Mouse (Mus musculus): Measurements from ENCODE around the gene Usp53. TPM values are rescaled to one million over a fixed set of nuclear protein-coding genes. Genes with fewer than 3 reads are reported as not detected.

Gene Usp53
- total and polyA plus RNA-seq, 3 experiments = 0.03 to 0.08 TPM; not detected in 1

DNA sequence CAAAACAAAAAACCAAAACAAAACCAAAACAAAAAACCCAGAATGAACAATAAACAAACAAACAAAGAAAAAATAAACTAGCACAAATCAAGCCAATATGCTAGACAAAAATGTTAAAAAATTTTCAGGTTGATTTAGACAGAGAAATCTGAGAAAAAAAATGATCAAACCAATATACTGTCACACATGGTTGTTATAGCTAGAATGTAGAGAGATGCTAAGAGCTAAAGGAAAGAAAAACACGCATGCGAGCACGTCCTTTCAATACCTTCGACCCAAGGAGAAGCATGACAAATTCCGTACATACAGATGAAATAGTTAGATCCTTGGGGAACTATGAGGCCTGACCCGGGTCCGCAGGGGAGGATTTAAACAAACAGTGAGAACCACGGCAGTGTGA lies 65.0 kb downstream of the Usp53 start, which contains the start of gene Gm10959:
TSS of gene Gm10959 (minus strand) at position 101 of the 400 bp plus-strand sequence.
- in situ Hi-C loops (cut with MboI; ENCODE audit: low pct_ligation_motif_present, low pct_unique_long_range_greater_than_20kb, low sequenced_read_pairs) (loop anchor here (25.0 kb wide), 2 partner anchors 282 to 632 kb away; partner anchors contain the start of gene Bcar3), dilution Hi-C loops (cut with MboI; ENCODE audit: extremely low pct_ligation_motif_present, extremely low pct_unique_long_range_greater_than_20kb, low sequenced_read_pairs) (no loop called here)
- H3K79me2 ChIP-seq (replicated peaks; ENCODE audit: control insufficient read depth, extremely low read depth, insufficient read depth, poor library complexity, severe bottlenecking) = no peaks in the 10 kb centered on the region
- DNase-seq (ENCODE audit: extremely low read depth) = no peak
- no peak within 1 kb of the TSS for H3K27ac ChIP-seq (ENCODE audit: insufficient read depth, low read depth)
- H3K9ac ChIP-seq (ENCODE audit: insufficient read depth, low read depth) = no peak within 1 kb of the TSS
- H3K9me3 ChIP-seq (replicated peaks; ENCODE audit: low read length) = no peaks in the 10 kb centered on the region
- no peaks in the 10 kb centered on the region for H3K36me3 ChIP-seq (replicated peaks in 1 of 2; ENCODE audit: control insufficient read depth in 1 of 2, insufficient read depth in 1 of 2, low read length in 1 of 2)
- H3K4me2 ChIP-seq (ENCODE audit: insufficient read depth, low read depth, poor library complexity, severe bottlenecking) = no peak within 1 kb of the TSS
- TF ChIP-seq CHD2 (IDR thresholded peaks at IDR 0.05; ENCODE audit: low read length) (no peak), MAFK (IDR thresholded peaks at IDR 0.05; ENCODE audit: insufficient replicate concordance, low read length) (no peak), ZNF384 (IDR thresholded peaks at IDR 0.05; ENCODE audit: low read depth, low read length) (no peak), HCFC1 (IDR thresholded peaks at IDR 0.05; ENCODE audit: low read depth, low read length) (no peak), SMC3 (IDR thresholded peaks at IDR 0.05; ENCODE audit: low read depth, low read length) (no peak), USF1 (IDR thresholded peaks at IDR 0.05; ENCODE audit: low read depth, low read length) (no peak), NELFE (IDR thresholded peaks at IDR 0.05; ENCODE audit: low read depth, low read length) (no peak), MEF2A (IDR thresholded peaks at IDR 0.05; ENCODE audit: borderline replicate concordance, low read depth, low read length) (no peak), TBP (conservative IDR thresholded peaks at IDR 0.05; ENCODE audit: low read depth, low read length) (no peak)
- peaks cover 4 to 28% of the 10 kb centered on the region in 2 experiments for H3K4me1 ChIP-seq (ENCODE audit: control insufficient read depth in 1 of 2, insufficient read depth in 2 of 2)
- H3K4me3 ChIP-seq (replicated peaks in 1 of 3; ENCODE audit: low read depth in 2 of 3, low read length in 2 of 3, poor library complexity in 1 of 3) = no peak within 1 kb of the TSS
- H3K27me3 ChIP-seq (replicated peaks) = no peaks in the 10 kb centered on the region

DNA sequence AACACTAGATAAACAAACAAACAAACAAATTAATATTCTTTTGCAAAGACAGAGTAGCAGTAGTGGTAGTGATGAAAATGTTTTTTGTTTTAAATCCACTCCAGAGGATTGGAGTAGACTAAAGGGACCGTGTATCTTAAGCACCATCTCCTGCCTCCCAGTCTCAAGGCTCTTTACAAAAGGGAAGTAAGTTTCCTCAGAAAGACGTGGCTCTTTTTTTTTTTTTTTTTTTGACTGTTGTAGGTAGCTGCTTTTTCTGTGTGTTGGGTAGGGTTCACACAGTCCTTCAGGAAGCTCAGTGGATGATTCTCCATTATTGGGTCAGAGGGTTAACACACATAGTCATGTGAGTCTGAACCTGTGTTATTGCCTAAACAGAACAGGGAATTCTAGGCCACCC lies 65.6 kb downstream of the Usp53 start:
- Histone ChIP-seq H3K4me1 (ENCODE audit: control insufficient read depth in 1 of 2, insufficient read depth in 2 of 2) (peaks cover 4 to 26% of the 10 kb centered on the region in 2 experiments), H3K4me3 (replicated peaks in 1 of 3; ENCODE audit: low read depth in 2 of 3, low read length in 2 of 3, poor library complexity in 1 of 3) (no peak overlapping the region), H3K4me2 (ENCODE audit: insufficient read depth, low read depth, poor library complexity, severe bottlenecking) (no peak overlapping the region), H3K36me3 (replicated peaks in 1 of 2; ENCODE audit: control insufficient read depth in 1 of 2, insufficient read depth in 1 of 2, low read length in 1 of 2) (no peaks in the 10 kb centered on the region), H3K79me2 (replicated peaks; ENCODE audit: control insufficient read depth, extremely low read depth, insufficient read depth, poor library complexity, severe bottlenecking) (no peaks in the 10 kb centered on the region), H3K27me3 (replicated peaks) (no peaks in the 10 kb centered on the region), H3K27ac (ENCODE audit: insufficient read depth, low read depth) (no peak overlapping the region), H3K9ac (ENCODE audit: insufficient read depth, low read depth) (no peak overlapping the region), H3K9me3 (replicated peaks; ENCODE audit: low read length) (no peaks in the 10 kb centered on the region)
- peak; percentile 76 for TF ChIP-seq ZNF384 (IDR thresholded peaks at IDR 0.05; ENCODE audit: low read depth, low read length)
- TF ChIP-seq KAT2A (IDR thresholded peaks at IDR 0.05; ENCODE audit: insufficient replicate concordance, low read length) = no peak
- DNase-seq (ENCODE audit: extremely low read depth) = no peak
- in situ Hi-C loops (cut with MboI; ENCODE audit: low pct_ligation_motif_present, low pct_unique_long_range_greater_than_20kb, low sequenced_read_pairs) (loop anchor here (25.0 kb wide), 2 partner anchors 281 to 631 kb away; partner anchors contain the start of gene Bcar3), dilution Hi-C loops (cut with MboI; ENCODE audit: extremely low pct_ligation_motif_present, extremely low pct_unique_long_range_greater_than_20kb, low sequenced_read_pairs) (no loop called here)

DNA sequence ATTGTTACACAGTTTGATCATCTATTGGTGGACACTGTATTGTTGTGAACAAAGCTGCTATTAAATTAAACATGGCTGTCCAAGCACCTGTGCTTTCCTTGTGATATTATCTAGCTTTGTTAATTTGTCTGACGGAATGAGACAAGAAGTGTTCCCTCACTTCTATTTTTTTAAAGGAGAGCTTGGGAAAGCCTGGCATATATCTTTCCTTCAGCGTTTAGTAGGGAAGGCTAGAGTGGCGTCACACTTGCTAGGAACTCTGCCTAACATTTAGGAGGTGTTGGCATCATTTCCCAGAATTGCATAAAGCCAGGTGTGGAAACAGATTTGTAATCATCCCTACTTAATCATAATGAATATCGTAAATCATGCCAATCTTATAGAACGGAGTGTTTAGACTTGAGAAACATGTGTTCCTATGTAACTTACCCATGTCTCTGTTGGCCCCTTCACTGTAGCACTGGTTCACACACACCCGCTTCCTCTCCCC lies 68.1 kb downstream of the Usp53 start:
- in situ Hi-C loops (cut with MboI; ENCODE audit: low pct_ligation_motif_present, low pct_unique_long_range_greater_than_20kb, low sequenced_read_pairs) = loop anchor here (25.0 kb wide), 2 partner anchors 279 to 629 kb away; partner anchors contain the start of gene Bcar3
- TF ChIP-seq RAD21 (IDR thresholded peaks at IDR 0.05; ENCODE audit: low read depth, low read length) (no peak), ELF1 (IDR thresholded peaks at IDR 0.05; ENCODE audit: low read depth, low read length) (no peak), E2F4 (IDR thresholded peaks at IDR 0.05; ENCODE audit: insufficient replicate concordance, low read depth, low read length) (no peak), POLR2AphosphoS2 (IDR thresholded peaks at IDR 0.05; ENCODE audit: low read depth, low read length) (no peak), CHD2 (IDR thresholded peaks at IDR 0.05; ENCODE audit: low read length) (no peak), KAT2A (IDR thresholded peaks at IDR 0.05; ENCODE audit: insufficient replicate concordance, low read length) (no peak), USF1 (IDR thresholded peaks at IDR 0.05; ENCODE audit: low read depth, low read length) (no peak), TCF12 (IDR thresholded peaks at IDR 0.05; ENCODE audit: low read depth, low read length) (no peak), CHD1 (IDR thresholded peaks at IDR 0.05; ENCODE audit: low read depth, low read length) (no peak), POLR2A (IDR thresholded peaks at IDR 0.05; ENCODE audit: low read depth, low read length) (no peak), SIN3A (IDR thresholded peaks at IDR 0.05; ENCODE audit: low read length) (no peak), PAX5 (IDR thresholded peaks at IDR 0.05; ENCODE audit: low read length) (no peak), RCOR1 (conservative IDR thresholded peaks at IDR 0.05; ENCODE audit: low read depth, low read length) (no peak)
- H3K4me3 ChIP-seq (replicated peaks in 1 of 3; ENCODE audit: low read depth in 2 of 3, low read length in 2 of 3, poor library complexity in 1 of 3) = no peak overlapping the region
- peaks cover 2 to 24% of the 10 kb centered on the region in 2 experiments for H3K4me1 ChIP-seq (ENCODE audit: control insufficient read depth in 1 of 2, insufficient read depth in 2 of 2)
- no peaks in the 10 kb centered on the region for H3K27me3 ChIP-seq (replicated peaks)
- H3K36me3 ChIP-seq (replicated peaks in 1 of 2; ENCODE audit: control insufficient read depth in 1 of 2, insufficient read depth in 1 of 2, low read length in 1 of 2) = no peaks in the 10 kb centered on the region
- H3K9me3 ChIP-seq (replicated peaks; ENCODE audit: low read length) = no peaks in the 10 kb centered on the region
- H3K27ac ChIP-seq (ENCODE audit: insufficient read depth, low read depth) = no peak overlapping the region
- DNase-seq (ENCODE audit: extremely low read depth) = no peak
- no peaks in the 10 kb centered on the region for H3K79me2 ChIP-seq (replicated peaks; ENCODE audit: control insufficient read depth, extremely low read depth, insufficient read depth, poor library complexity, severe bottlenecking)
- dilution Hi-C loops (cut with MboI; ENCODE audit: extremely low pct_ligation_motif_present, extremely low pct_unique_long_range_greater_than_20kb, low sequenced_read_pairs) = no loop called here
- H3K4me2 ChIP-seq (ENCODE audit: insufficient read depth, low read depth, poor library complexity, severe bottlenecking) = no peak overlapping the region
- H3K9ac ChIP-seq (ENCODE audit: insufficient read depth, low read depth) = no peak overlapping the region
